Mouse (Mus musculus) myocyte (in vitro differentiated cells): ENCODE data around the gene Sco1.

Source experiments
- MYOD1 ChIP-seq, 3 experiments: IDR thresholded peaks; one replicate each; pipeline ENCODE4 v1.6.1; 2011; ENCODE audit warnings: control low read depth in 2 of 3, low read depth in 2 of 3, mild to moderate bottlenecking in 2 of 3, moderate library complexity in 1 of 3; ENCODE audit not compliant: insufficient read length in 2 of 3, control insufficient read depth in 1 of 3
- POLR2A ChIP-seq: IDR thresholded peaks from one replicate; pipeline ENCODE4 v1.6.1; 2011; ENCODE audit warnings: low read depth, mild to moderate bottlenecking, control low read depth, moderate library complexity; ENCODE audit not compliant: insufficient read length
- SRF ChIP-seq: IDR thresholded peaks from one replicate; pipeline ENCODE4 v1.6.1; 2011; ENCODE audit warnings: low read depth; ENCODE audit not compliant: control insufficient read depth, insufficient read length
- TCF12 ChIP-seq: IDR thresholded peaks from one replicate; pipeline ENCODE4 v1.6.1; 2011; ENCODE audit warnings: mild to moderate bottlenecking, control low read depth; ENCODE audit not compliant: poor library complexity, insufficient read depth, severe bottlenecking
- USF1 ChIP-seq: IDR thresholded peaks from one replicate; pipeline ENCODE4 v1.6.1; 2011; ENCODE audit warnings: low read depth, mild to moderate bottlenecking, control low read depth, moderate library complexity

DNA sequence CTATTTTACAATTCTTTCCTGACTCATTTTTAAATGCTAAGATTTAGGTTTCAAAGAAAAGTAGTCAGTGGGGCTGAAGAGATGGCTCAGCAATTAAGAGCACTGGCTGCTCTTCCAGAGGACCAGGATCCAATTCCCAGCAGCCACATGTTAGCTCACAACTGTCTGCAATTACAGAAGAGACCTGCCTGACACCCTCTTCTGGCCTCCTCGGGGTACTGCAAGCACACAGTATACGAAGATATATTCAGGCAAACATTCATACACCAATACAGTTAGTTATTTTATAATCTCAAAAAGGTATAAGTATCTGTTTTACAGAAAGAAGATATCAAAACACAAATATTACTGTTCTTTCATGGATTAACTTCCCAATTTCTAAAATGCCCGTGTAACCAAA is 12.7 kb upstream of the Sco1 start:
- TF ChIP-seq TCF12 (no peak), SRF (no peak), POLR2A (no peak), MYOD1 (IDR thresholded peaks at IDR 0.05; ENCODE audit: control insufficient read depth in 1 of 3, insufficient read length in 2 of 3, low read depth in 2 of 3) (no peak), USF1 (no peak)
